Mouse (Mus musculus): ENCODE data around the gene 4933407L21Rik. TPM values are rescaled to one million over a fixed set of nuclear protein-coding genes. Genes with fewer than 3 reads are reported as not detected.

Gene 4933407L21Rik
- polyA plus RNA-seq, 1 experiment from 2014 or later, result not detected

- no peaks in the 10 kb centered on the region for H3K36me3 ChIP-seq
- H3K27ac ChIP-seq, result no peak overlapping the region
- no peaks in the 10 kb centered on the region for H3K9me3 ChIP-seq
- WGBS, result 86% methylated on average over 3 of the region's 3 CpGs
- no peak overlapping the region for H3K4me3 ChIP-seq
- H3K27me3 ChIP-seq (ENCODE audit: insufficient read depth, poor library complexity, severe bottlenecking), result no peaks in the 10 kb centered on the region
- no peak for DNase-seq (ENCODE audit: low spot score)
- peaks cover 53% of the 10 kb centered on the region for H3K4me1 ChIP-seq
Measured at GRCm38 (mm10) chr1:85955150-85955549, 26.9 kb downstream of the 4933407L21Rik start.

- DNase-seq (ENCODE audit: low spot score), result no peak
- Histone ChIP-seq H3K27me3 (ENCODE audit: insufficient read depth, poor library complexity, severe bottlenecking) (no peaks in the 10 kb centered on the region), H3K9me3 (no peaks in the 10 kb centered on the region), H3K36me3 (no peaks in the 10 kb centered on the region), H3K27ac (peak overlapping the region; percentile 84), H3K4me3 (no peak overlapping the region), H3K4me1 (peaks cover 61% of the 10 kb centered on the region)
- WGBS, result 57% methylated on average over 5 of the region's 5 CpGs
Measured at GRCm38 (mm10) chr1:85957290-85957689, 29.0 kb downstream of the 4933407L21Rik start.

GRCm38 (mm10) chr1:85957942-85958619, 29.8 kb downstream of the 4933407L21Rik start:
- no peak for DNase-seq (ENCODE audit: low spot score)
- Histone ChIP-seq H3K27me3 (ENCODE audit: insufficient read depth, poor library complexity, severe bottlenecking) (no peaks in the 10 kb centered on the region), H3K36me3 (no peaks in the 10 kb centered on the region), H3K9me3 (no peaks in the 10 kb centered on the region), H3K4me3 (no peak overlapping the region), H3K4me1 (peaks cover 61% of the 10 kb centered on the region), H3K27ac (peak overlapping the region; percentile 84)
- 40% methylated on average over 9 of the region's 9 CpGs for WGBS

- no peak for DNase-seq (ENCODE audit: low spot score)
- no peaks in the 10 kb centered on the region for H3K27me3 ChIP-seq (ENCODE audit: insufficient read depth, poor library complexity, severe bottlenecking)
- no peak overlapping the region for H3K4me3 ChIP-seq
- H3K36me3 ChIP-seq, result no peaks in the 10 kb centered on the region
- peak overlapping the region; percentile 84 for H3K27ac ChIP-seq
- H3K9me3 ChIP-seq, result no peaks in the 10 kb centered on the region
- peaks cover 57% of the 10 kb centered on the region for H3K4me1 ChIP-seq
- WGBS, result 69% methylated on average over 6 of the region's 6 CpGs
Measured at GRCm38 (mm10) chr1:85959129-85959888, 31.0 kb downstream of the 4933407L21Rik start.

GRCm38 (mm10) chr1:85959889-85960276, 31.6 kb downstream of the 4933407L21Rik start:
- 68% methylated on average over 2 of the region's 2 CpGs for WGBS
- Histone ChIP-seq H3K27me3 (ENCODE audit: insufficient read depth, poor library complexity, severe bottlenecking) (no peaks in the 10 kb centered on the region), H3K9me3 (no peaks in the 10 kb centered on the region), H3K4me1 (peaks cover 57% of the 10 kb centered on the region), H3K27ac (peak overlapping the region; percentile 84), H3K4me3 (no peak overlapping the region), H3K36me3 (no peaks in the 10 kb centered on the region)
- no peak for DNase-seq (ENCODE audit: low spot score)

- peaks cover 50% of the 10 kb centered on the region for H3K4me1 ChIP-seq
- H3K27ac ChIP-seq, result peak within 1 kb of the TSS; percentile 84
- no peaks in the 10 kb centered on the region for H3K9me3 ChIP-seq
- DNase-seq (ENCODE audit: low spot score), result no peak
- no peak within 1 kb of the TSS for H3K4me3 ChIP-seq
- WGBS, result 59% methylated on average over 5 of the region's 5 CpGs
- H3K27me3 ChIP-seq (ENCODE audit: insufficient read depth, poor library complexity, severe bottlenecking), result no peaks in the 10 kb centered on the region
- no peaks in the 10 kb centered on the region for H3K36me3 ChIP-seq
Measured at GRCm38 (mm10) chr1:85960873-85961272, 32.6 kb downstream of the 4933407L21Rik start, which contains the start of gene Gpr55. TSS of gene Gpr55 (minus strand) at chr1:85961007.

GRCm38 (mm10) chr1:85962081-85962480, 33.8 kb downstream of the 4933407L21Rik start:
- peaks cover 38% of the 10 kb centered on the region for H3K4me1 ChIP-seq
- no peaks in the 10 kb centered on the region for H3K9me3 ChIP-seq
- WGBS, result 69% methylated on average over 3 of the region's 3 CpGs
- no peak overlapping the region for H3K27ac ChIP-seq
- H3K4me3 ChIP-seq, result no peak overlapping the region
- H3K36me3 ChIP-seq, result no peaks in the 10 kb centered on the region
- H3K27me3 ChIP-seq (ENCODE audit: insufficient read depth, poor library complexity, severe bottlenecking), result no peaks in the 10 kb centered on the region
- DNase-seq (ENCODE audit: low spot score), result no peak

- no peak for DNase-seq (ENCODE audit: low spot score)
- no peak overlapping the region for H3K27ac ChIP-seq
- no peaks in the 10 kb centered on the region for H3K9me3 ChIP-seq
- no peaks in the 10 kb centered on the region for H3K36me3 ChIP-seq
- 0 out of 2 replicates have a peak, but pooled peaks cover 2% of the 10 kb centered on the region for H3K4me1 ChIP-seq
- H3K4me3 ChIP-seq, result no peak overlapping the region
- no peaks in the 10 kb centered on the region for H3K27me3 ChIP-seq (ENCODE audit: insufficient read depth, poor library complexity, severe bottlenecking)
- 48% methylated on average over 3 of the region's 3 CpGs for WGBS
Measured at GRCm38 (mm10) chr1:85965856-85966255, 37.6 kb downstream of the 4933407L21Rik start.

GRCm38 (mm10) chr1:85969081-85969480, 40.8 kb downstream of the 4933407L21Rik start:
- Histone ChIP-seq H3K4me1 (no peaks in the 10 kb centered on the region), H3K36me3 (no peaks in the 10 kb centered on the region), H3K4me3 (no peak overlapping the region), H3K27ac (no peak overlapping the region), H3K27me3 (ENCODE audit: insufficient read depth, poor library complexity, severe bottlenecking) (no peaks in the 10 kb centered on the region), H3K9me3 (no peaks in the 10 kb centered on the region)
- WGBS, result 65% methylated on average over 1 of the region's 1 CpGs
- DNase-seq (ENCODE audit: low spot score), result no peak

GRCm38 (mm10) chr1:85969519-85969918, 41.2 kb downstream of the 4933407L21Rik start:
- H3K36me3 ChIP-seq, result no peaks in the 10 kb centered on the region
- DNase-seq (ENCODE audit: low spot score), result no peak
- no peak overlapping the region for H3K27ac ChIP-seq
- H3K27me3 ChIP-seq (ENCODE audit: insufficient read depth, poor library complexity, severe bottlenecking), result no peaks in the 10 kb centered on the region
- H3K9me3 ChIP-seq, result no peaks in the 10 kb centered on the region
- no peak overlapping the region for H3K4me3 ChIP-seq
- no peaks in the 10 kb centered on the region for H3K4me1 ChIP-seq
- 82% methylated on average over 1 of the region's 1 CpGs for WGBS

- no peak for DNase-seq (ENCODE audit: low spot score)
- 87% methylated on average over 3 of the region's 3 CpGs for WGBS
- no peaks in the 10 kb centered on the region for H3K27me3 ChIP-seq (ENCODE audit: insufficient read depth, poor library complexity, severe bottlenecking)
Measured at GRCm38 (mm10) chr1:85971070-85971469, 42.8 kb downstream of the 4933407L21Rik start.

GRCm38 (mm10) chr1:85972341-85972740, 44.1 kb downstream of the 4933407L21Rik start:
- DNase-seq (ENCODE audit: low spot score), result no peak
- H3K36me3 ChIP-seq, result no peaks in the 10 kb centered on the region
- no peaks in the 10 kb centered on the region for H3K9me3 ChIP-seq
- H3K4me3 ChIP-seq, result no peak overlapping the region
- H3K4me1 ChIP-seq, result no peaks in the 10 kb centered on the region
- no peaks in the 10 kb centered on the region for H3K27me3 ChIP-seq (ENCODE audit: insufficient read depth, poor library complexity, severe bottlenecking)
- H3K27ac ChIP-seq, result no peak overlapping the region
- 66% methylated on average over 3 of the region's 3 CpGs for WGBS

More at GRCm38 (mm10) chr1:85971070-85971469, 42.8 kb downstream of the 4933407L21Rik start:
- no peak overlapping the region for H3K4me3 ChIP-seq
- H3K9me3 ChIP-seq, result no peaks in the 10 kb centered on the region
- no peaks in the 10 kb centered on the region for H3K4me1 ChIP-seq
- no peaks in the 10 kb centered on the region for H3K36me3 ChIP-seq
- H3K27ac ChIP-seq, result no peak overlapping the region

GRCm38 (mm10) chr1:85973468-85973877, 45.2 kb downstream of the 4933407L21Rik start:
- WGBS, result 86% methylated on average over 2 of the region's 2 CpGs
- Histone ChIP-seq H3K36me3 (no peaks in the 10 kb centered on the region), H3K4me1 (no peaks in the 10 kb centered on the region), H3K27ac (no peak overlapping the region), H3K27me3 (ENCODE audit: insufficient read depth, poor library complexity, severe bottlenecking) (no peaks in the 10 kb centered on the region), H3K9me3 (no peaks in the 10 kb centered on the region), H3K4me3 (no peak overlapping the region)
- no peak for DNase-seq (ENCODE audit: low spot score)
